Comparison of ENCODE assay signal across 8 mouse cellular contexts in genomic region chr12:79625699-79626554, GRCm38 (mm10).
DNase-seq lines count a peak whose midpoint lies in the region; ATAC-seq lines count a peak whose summit lies in the region.

No protein-coding gene starts in this region.

- peak overlapping the region; percentile 66 for H3K27ac ChIP-seq in forebrain, embryonic 13.5 days
- peak overlapping the region; percentile 47 for H3K27ac ChIP-seq in limb, embryonic 15.5 days

- no peak for ATAC-seq in forebrain, embryonic 13.5 days
- no peak for ATAC-seq in limb, embryonic 15.5 days (ENCODE audit: insufficient number of reproducible peaks, low FRiP score, low TSS enrichment, low read depth)

- 7% methylated on average over 7 of the region's 7 CpGs for WGBS in forebrain, embryonic 13.5 days
- WGBS in limb, embryonic 15.5 days: 34% methylated on average over 7 of the region's 7 CpGs

- H3K4me3 ChIP-seq in forebrain, embryonic 13.5 days: no peak overlapping the region
- no peak overlapping the region for H3K4me3 ChIP-seq in limb, embryonic 15.5 days

- H3K27me3 ChIP-seq in forebrain, embryonic 13.5 days: no peaks in the 10 kb centered on the region
- H3K27me3 ChIP-seq in limb, embryonic 15.5 days: no peaks in the 10 kb centered on the region

- DNase-seq in heart, adult 8-10 months (ENCODE audit: low spot score): peak; percentile 49
- DNase-seq in heart, postnatal 25 days (ENCODE audit: low spot score): no peak
- peak; percentile 65 for DNase-seq in CD4-positive, CD25-positive, alpha-beta regulatory T cell, adult 2 months (ENCODE audit: low read depth, low spot score)
- DNase-seq in frontal cortex, postnatal 36 days (ENCODE audit: low spot score in 2 of 2): no peak
- DNase-seq in adrenal gland, adult 18-20 months (ENCODE audit: low spot score in 2 of 2): no peak
- DNase-seq in spleen, postnatal 10 days (ENCODE audit: low spot score in 2 of 2): no peak

- H3K36me3 ChIP-seq in forebrain, embryonic 13.5 days (ENCODE audit: poor library complexity, severe bottlenecking): no peaks in the 10 kb centered on the region
- H3K36me3 ChIP-seq in limb, embryonic 15.5 days: no peaks in the 10 kb centered on the region

- intact Hi-C loops in heart, postnatal 25 days (cut with DNase I): no loop called here

- H3K4me1 ChIP-seq in forebrain, embryonic 13.5 days: peaks cover 24% of the 10 kb centered on the region
- H3K4me1 ChIP-seq in limb, embryonic 15.5 days: peaks cover 12% of the 10 kb centered on the region; the same call in 1 of the 2 replicates

- no peak overlapping the region for H3K9ac ChIP-seq in forebrain, embryonic 13.5 days
- H3K9ac ChIP-seq in limb, embryonic 15.5 days: no peak overlapping the region

- no peak overlapping the region for H3K4me2 ChIP-seq in forebrain, embryonic 13.5 days
- no peak overlapping the region for H3K4me2 ChIP-seq in limb, embryonic 15.5 days

- H3K9me3 ChIP-seq in forebrain, embryonic 13.5 days (replicated peaks): no peaks in the 10 kb centered on the region
- no peaks in the 10 kb centered on the region for H3K9me3 ChIP-seq in limb, embryonic 15.5 days

Comparison
In these comparisons a context has a peak if more than half of its experiments do, and no peak if none do; other contexts are left out.
1. DNase-seq: peak in heart, adult 8-10 months (single experiment) and CD4-positive, CD25-positive, alpha-beta regulatory T cell, adult 2 months (single experiment); none in heart, postnatal 25 days (single experiment), frontal cortex, postnatal 36 days (0 of 2), adrenal gland, adult 18-20 months (0 of 2) and spleen, postnatal 10 days (0 of 2).